ENCODE assay signal across 10 mouse cellular contexts in genomic region chr13:84570984-84571844, GRCm38 (mm10).
DNase-seq lines count a peak whose midpoint lies in the region; ATAC-seq and TF ChIP-seq lines count a peak whose summit lies in the region.
"Had no signal": no experiment of that assay in that cellular context is flagged by ENCODE, and none has a peak within 500 bp of the region (broad histone marks: within the 10 kb centered on the region; RNA-seq: fewer than 3 reads in every experiment).

No protein-coding gene starts in this region.

- WGBS in heart, embryonic 10.5 days, result 48% methylated on average over 10 of the region's 10 CpGs
- WGBS in embryonic facial prominence, embryonic 15.5 days, result 41% methylated on average over 10 of the region's 10 CpGs
- WGBS in hindbrain, postnatal 0 days, result 7% methylated on average over 10 of the region's 10 CpGs

- no peaks in the 10 kb centered on the region for H3K4me1 ChIP-seq in heart, embryonic 10.5 days
- H3K4me1 ChIP-seq in embryonic facial prominence, embryonic 15.5 days, result no peaks in the 10 kb centered on the region
- H3K4me1 ChIP-seq in hindbrain, postnatal 0 days (ENCODE audit: insufficient read depth, low read length), result peaks cover 6% of the 10 kb centered on the region

- no peaks in the 10 kb centered on the region for H3K9me3 ChIP-seq in heart, embryonic 10.5 days
- no peaks in the 10 kb centered on the region for H3K9me3 ChIP-seq in embryonic facial prominence, embryonic 15.5 days (replicated peaks)
- H3K9me3 ChIP-seq in hindbrain, postnatal 0 days (ENCODE audit: low read length), result no peaks in the 10 kb centered on the region

- H3K9ac ChIP-seq in embryonic facial prominence, embryonic 15.5 days, result no peak overlapping the region
- H3K9ac ChIP-seq in hindbrain, postnatal 0 days (replicated peaks; ENCODE audit: low read length), result no peak overlapping the region

- H3K36me3 ChIP-seq in heart, embryonic 10.5 days, result no peaks in the 10 kb centered on the region
- H3K36me3 ChIP-seq in embryonic facial prominence, embryonic 15.5 days, result no peaks in the 10 kb centered on the region
- no peaks in the 10 kb centered on the region for H3K36me3 ChIP-seq in hindbrain, postnatal 0 days (ENCODE audit: insufficient read depth, low read length)

- H3K27ac ChIP-seq in heart, embryonic 10.5 days, result no peak overlapping the region
- no peak overlapping the region for H3K27ac ChIP-seq in embryonic facial prominence, embryonic 15.5 days (replicated peaks)
- H3K27ac ChIP-seq in hindbrain, postnatal 0 days, result peak overlapping the region; percentile 17
- H3K27ac ChIP-seq: macrophage had no signal

- no peaks in the 10 kb centered on the region for H3K27me3 ChIP-seq in heart, embryonic 10.5 days (ENCODE audit: insufficient read depth, poor library complexity, severe bottlenecking)
- no peaks in the 10 kb centered on the region for H3K27me3 ChIP-seq in embryonic facial prominence, embryonic 15.5 days
- H3K27me3 ChIP-seq in hindbrain, postnatal 0 days (ENCODE audit: insufficient read depth, low read length), result no peaks in the 10 kb centered on the region

- H3K4me3 ChIP-seq in heart, embryonic 10.5 days, result no peak overlapping the region
- H3K4me3 ChIP-seq in embryonic facial prominence, embryonic 15.5 days (replicated peaks), result no peak overlapping the region
- no peak overlapping the region for H3K4me3 ChIP-seq in hindbrain, postnatal 0 days (ENCODE audit: low read length)
- H3K4me3 ChIP-seq: erythroblast, embryonic 14.5 days had no signal

- no peak for TF ChIP-seq CTCF in hindbrain, postnatal 0 days (IDR thresholded peaks at IDR 0.05; ENCODE audit: low read depth)

- DNase-seq in heart, embryonic 10.5 days (ENCODE audit: low spot score), result peak; percentile 76
- DNase-seq in heart, adult 9 months (ENCODE audit: low spot score in 2 of 2), result no peak
- DNase-seq in hindbrain, postnatal 0 days (ENCODE audit: low spot score), result peak; percentile 93
- peak; percentile 26 to 48 for DNase-seq in lung, postnatal 4 days
- DNase-seq in telencephalon, adult 2 months (ENCODE audit: low read depth, low spot score), result peak; percentile 29
- no peak for DNase-seq in kidney, adult 8-10 months
- DNase-seq in urinary bladder, postnatal 36 days (ENCODE audit: low spot score in 2 of 2), result no peak

- H3K4me2 ChIP-seq in embryonic facial prominence, embryonic 15.5 days (replicated peaks), result no peak overlapping the region
- H3K4me2 ChIP-seq in hindbrain, postnatal 0 days (ENCODE audit: low read depth, low read length), result peak overlapping the region; percentile 13; the same call in 1 of the 2 replicates

- ATAC-seq in embryonic facial prominence, embryonic 15.5 days (ENCODE audit: insufficient number of reproducible peaks, low FRiP score, low TSS enrichment, low read depth), result peak; percentile 43
- peak; percentile 98 for ATAC-seq in hindbrain, postnatal 0 days

Comparison
In these comparisons a context has a peak if more than half of its experiments do, and no peak if none do; other contexts are left out.
1. DNase-seq: peak in heart, embryonic 10.5 days (single experiment), hindbrain, postnatal 0 days (single experiment), lung, postnatal 4 days (2 of 2) and telencephalon, adult 2 months (single experiment); none in heart, adult 9 months (0 of 2), kidney, adult 8-10 months (0 of 2) and urinary bladder, postnatal 36 days (0 of 2).